9 mouse cellular contexts compared by ENCODE assay signal in genomic region chr2:25577951-25578795, GRCm38 (mm10). TPM values are rescaled to one million over a fixed set of nuclear protein-coding genes. Genes with fewer than 3 reads are reported as not detected.
DNase-seq lines count a peak whose midpoint lies in the region; ATAC-seq lines count a peak whose summit lies in the region.
"Had no signal": no experiment of that assay in that cellular context is flagged by ENCODE, and none has a peak within 500 bp of the region (broad histone marks: within the 10 kb centered on the region; RNA-seq: fewer than 3 reads in every experiment).

No protein-coding gene starts in this region.

- no peak overlapping the region for H3K27ac ChIP-seq in hindbrain, embryonic 16.5 days (ENCODE audit: low read depth, low read length)
- H3K27ac ChIP-seq in midbrain, embryonic 13.5 days = no peak overlapping the region

- WGBS in hindbrain, embryonic 16.5 days = 13% methylated on average over 74 of the region's 75 CpGs
- 4% methylated on average over 75 of the region's 75 CpGs for WGBS in midbrain, embryonic 13.5 days

- H3K27me3 ChIP-seq in hindbrain, embryonic 16.5 days (replicated peaks; ENCODE audit: control insufficient read depth, insufficient read depth, low read length) = peaks cover 48% of the 10 kb centered on the region
- H3K27me3 ChIP-seq in midbrain, embryonic 13.5 days = peaks cover 58% of the 10 kb centered on the region
- H3K27me3 ChIP-seq: CH12.LX had no signal

- ATAC-seq in hindbrain, embryonic 16.5 days = no peak
- no peak for ATAC-seq in midbrain, embryonic 13.5 days

- peaks cover 13% of the 10 kb centered on the region for H3K36me3 ChIP-seq in hindbrain, embryonic 16.5 days (ENCODE audit: control insufficient read depth, insufficient read depth, low read length)
- peaks cover 4% of the 10 kb centered on the region for H3K36me3 ChIP-seq in midbrain, embryonic 13.5 days

- H3K4me1 ChIP-seq in hindbrain, embryonic 16.5 days (ENCODE audit: control insufficient read depth, insufficient read depth, low read depth, low read length) = peaks cover 62% of the 10 kb centered on the region
- H3K4me1 ChIP-seq in midbrain, embryonic 13.5 days (replicated peaks) = peaks cover 79% of the 10 kb centered on the region

- peaks cover 3% of the 10 kb centered on the region; the same call in 1 of the 2 replicates for H3K9me3 ChIP-seq in hindbrain, embryonic 16.5 days (ENCODE audit: control insufficient read depth, low read length)
- no peaks in the 10 kb centered on the region for H3K9me3 ChIP-seq in midbrain, embryonic 13.5 days

- intact Hi-C loops in gastrocnemius, postnatal 14 days (cut with DNase I; ENCODE audit: low total_unique reads) = loop anchor here (10.0 kb wide), 1 partner anchor 63 kb away; no protein-coding TSS in a partner anchor
- intact Hi-C loops in gastrocnemius, postnatal 36 days (cut with DNase I) = loop anchor here (5.0 kb wide), 1 partner anchor 156 kb away; the partner anchor contains the start of gene Fut7

- DNase-seq in gastrocnemius, postnatal 14 days = peak; percentile 25
- no peak for DNase-seq in gastrocnemius, postnatal 36 days
- DNase-seq in B cell, adult 2 months = peak; percentile 49 to 50
- peak; percentile 70 for DNase-seq in embryo, embryonic 10 days (ENCODE audit: low spot score)
- DNase-seq in ovary, adult 18-20 months (ENCODE audit: low spot score) = no peak
- no peak for DNase-seq in frontal cortex, postnatal 25 days (ENCODE audit: low spot score in 2 of 2)

- H3K9ac ChIP-seq in hindbrain, embryonic 16.5 days (ENCODE audit: low read depth, low read length) = peak overlapping the region; percentile 35; the same call in 1 of the 2 replicates
- H3K9ac ChIP-seq in midbrain, embryonic 13.5 days (replicated peaks) = no peak overlapping the region

- H3K4me3 ChIP-seq in hindbrain, embryonic 16.5 days (ENCODE audit: low read length) = peak overlapping the region; percentile 23; the same call in 1 of the 2 replicates
- peak overlapping the region; percentile 23 for H3K4me3 ChIP-seq in midbrain, embryonic 13.5 days (replicated peaks)

- H3K4me2 ChIP-seq in hindbrain, embryonic 16.5 days (ENCODE audit: low read length) = peak overlapping the region; percentile 36
- H3K4me2 ChIP-seq in midbrain, embryonic 13.5 days (replicated peaks) = peak overlapping the region; percentile 46

RNA-seq across cellular contexts. Expression of gene Phpt1, which starts 3.1 kb away (rescaled TPM):
- 10 to 100 TPM; 42.6 to 44.8 TPM for total RNA-seq in gastrocnemius, postnatal 14 days (2021)
- 10 to 100 TPM; 50.2 to 53.9 TPM for total RNA-seq in gastrocnemius, postnatal 36 days (2021)
- polyA plus RNA-seq in hindbrain, embryonic 16.5 days (2015; fragmentation: Nextera tagmentation; extraction: Ambion mirVana) = 164 and 178 TPM in 2 replicates
- polyA plus RNA-seq in midbrain, embryonic 13.5 days (2015; fragmentation: Nextera tagmentation; extraction: Ambion mirVana) = 190 and 193 TPM in 2 replicates

RNA-seq across cellular contexts. Expression of gene Ajm1, which starts 3.4 kb away (rescaled TPM):
- total RNA-seq in gastrocnemius, postnatal 14 days (2021) = under 1 TPM in 1 of 2 experiments, not detected in 1; 0.10 TPM
- not detected for total RNA-seq in gastrocnemius, postnatal 36 days (2021)
- 12.0 and 15.1 TPM in 2 replicates for polyA plus RNA-seq in hindbrain, embryonic 16.5 days (2015; fragmentation: Nextera tagmentation; extraction: Ambion mirVana)
- polyA plus RNA-seq in midbrain, embryonic 13.5 days (2015; fragmentation: Nextera tagmentation; extraction: Ambion mirVana) = 3.5 and 5.7 TPM in 2 replicates

RNA-seq across cellular contexts. Expression of gene Mamdc4, which starts 3.5 kb away (rescaled TPM):
- total RNA-seq in gastrocnemius, postnatal 14 days (2021) = under 1 TPM; 0.68 to 0.80 TPM
- 1 to 10 TPM in 1 of 2 experiments, under 1 TPM in 1; 0.74 to 4.7 TPM for total RNA-seq in gastrocnemius, postnatal 36 days (2021)
- 1.8 and 3.7 TPM in 2 replicates for polyA plus RNA-seq in hindbrain, embryonic 16.5 days (2015; fragmentation: Nextera tagmentation; extraction: Ambion mirVana)
- polyA plus RNA-seq in midbrain, embryonic 13.5 days (2015; fragmentation: Nextera tagmentation; extraction: Ambion mirVana) = 3.2 and 6.8 TPM in 2 replicates

RNA-seq across cellular contexts. Expression of gene Edf1, which starts 20.5 kb away (rescaled TPM):
- total RNA-seq in gastrocnemius, postnatal 14 days (2021) = 100 to 1,000 TPM; 164 to 173 TPM
- 100 to 1,000 TPM; 139 to 157 TPM for total RNA-seq in gastrocnemius, postnatal 36 days (2021)
- polyA plus RNA-seq in hindbrain, embryonic 16.5 days (2015; fragmentation: Nextera tagmentation; extraction: Ambion mirVana) = 384 and 413 TPM in 2 replicates
- polyA plus RNA-seq in midbrain, embryonic 13.5 days (2015; fragmentation: Nextera tagmentation; extraction: Ambion mirVana) = 387 and 406 TPM in 2 replicates

RNA-seq across cellular contexts. Expression of gene Rabl6, which starts 30.1 kb away (rescaled TPM):
- 10 to 100 TPM; 39.5 to 41.0 TPM for total RNA-seq in gastrocnemius, postnatal 14 days (2021)
- total RNA-seq in gastrocnemius, postnatal 36 days (2021) = 10 to 100 TPM; 74.4 to 75.9 TPM
- 65.3 and 71.8 TPM in 2 replicates for polyA plus RNA-seq in hindbrain, embryonic 16.5 days (2015; fragmentation: Nextera tagmentation; extraction: Ambion mirVana)
- polyA plus RNA-seq in midbrain, embryonic 13.5 days (2015; fragmentation: Nextera tagmentation; extraction: Ambion mirVana) = 67.2 and 75.9 TPM in 2 replicates

Comparison
In these comparisons a context has a peak if more than half of its experiments do, and no peak if none do; other contexts are left out.
1. DNase-seq: peak in gastrocnemius, postnatal 14 days (single experiment), B cell, adult 2 months (2 of 2) and embryo, embryonic 10 days (single experiment); none in gastrocnemius, postnatal 36 days (0 of 2), ovary, adult 18-20 months (single experiment) and frontal cortex, postnatal 25 days (0 of 2).